17 mouse cellular contexts compared by ENCODE assay signal in genomic region chr13:69414813-69415212, GRCm38 (mm10).
"Had no signal": no experiment of that assay in that cellular context is flagged by ENCODE, and none has a peak within 500 bp of the region (broad histone marks: within the 10 kb centered on the region; RNA-seq: fewer than 3 reads in every experiment).

No protein-coding gene starts in this region.

- H3K4me3 ChIP-seq: layer of hippocampus, adult 2 months; limb, embryonic 10.5 days; liver, embryonic 15.5 days; midbrain, embryonic 12.5 days; neural tube, embryonic 13.5 days had no signal

- DNase-seq: kidney, adult 8-10 months; kidney, postnatal 4 days; lung, adult 2 months; lung, postnatal 10 days; retina, postnatal 1 day; right cerebral cortex, postnatal 4 days; spleen, adult 18-20 months; thymus, adult 2 months; thymus, postnatal 25 days had no signal

- H3K27ac ChIP-seq: layer of hippocampus, adult 2 months; limb, embryonic 10.5 days; liver, embryonic 15.5 days; macrophage; midbrain, embryonic 12.5 days; neural tube, embryonic 13.5 days had no signal

- ATAC-seq: intestine, embryonic 16.5 days; midbrain, embryonic 16.5 days had no signal
